Comparison of ENCODE assay signal across 9 mouse cellular contexts in the genomic region with DNA sequence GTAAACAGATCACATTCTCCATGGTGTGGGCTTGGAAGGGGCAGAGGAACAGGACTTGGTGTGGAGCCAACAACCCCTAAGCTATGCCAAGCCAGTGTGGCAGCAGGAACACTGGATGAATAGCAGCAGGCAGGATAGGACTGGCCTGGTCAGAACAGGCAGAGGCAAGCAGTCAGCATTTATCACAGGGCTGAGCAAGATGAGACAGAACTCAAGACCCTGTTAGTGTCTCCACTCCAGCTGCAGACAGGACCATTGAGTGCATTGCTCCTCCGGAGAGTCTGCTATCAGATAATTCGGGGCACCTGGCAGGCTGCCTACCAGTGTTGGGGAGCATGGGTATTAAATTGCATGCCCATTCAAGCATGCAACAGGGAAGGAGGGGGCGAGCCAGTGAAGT. TPM values are rescaled to one million over a fixed set of nuclear protein-coding genes. Genes with fewer than 3 reads are reported as not detected.
DNase-seq lines count a peak whose midpoint lies in the region; ATAC-seq and TF ChIP-seq lines count a peak whose summit lies in the region.
"Had no signal": no experiment of that assay in that cellular context is flagged by ENCODE, and none has a peak within 500 bp of the region (broad histone marks: within the 10 kb centered on the region; RNA-seq: fewer than 3 reads in every experiment).

No protein-coding gene starts in this region.

- no peak overlapping the region for H3K27ac ChIP-seq in forebrain, embryonic 14.5 days (ENCODE audit: low read depth, low read length)
- H3K27ac ChIP-seq in forebrain, embryonic 10.5 days, result no peak overlapping the region
- no peak overlapping the region for H3K27ac ChIP-seq in lung, postnatal 0 days (ENCODE audit: low read length)

- H3K9me3 ChIP-seq in forebrain, embryonic 14.5 days (replicated peaks; ENCODE audit: control insufficient read depth, low read length), result no peaks in the 10 kb centered on the region
- peaks cover 16% of the 10 kb centered on the region; the same call in 1 of the 2 replicates for H3K9me3 ChIP-seq in forebrain, embryonic 10.5 days
- H3K9me3 ChIP-seq in lung, postnatal 0 days (ENCODE audit: low read length), result no peaks in the 10 kb centered on the region

- H3K4me2 ChIP-seq in forebrain, embryonic 14.5 days (ENCODE audit: low read length), result no peak overlapping the region
- no peak overlapping the region for H3K4me2 ChIP-seq in lung, postnatal 0 days (replicated peaks; ENCODE audit: low read depth, low read length)

- peak; percentile 36 for DNase-seq in forebrain, embryonic 14.5 days (ENCODE audit: low spot score)
- no peak for DNase-seq in forebrain, embryonic 10.5 days (ENCODE audit: extremely low spot score, low spot score)
- DNase-seq in lung, postnatal 0 days (ENCODE audit: low spot score), result no peak
- DNase-seq in lung, postnatal 14 days, result no peak
- DNase-seq in kidney, adult 11 months, result peak; percentile 27
- peak; percentile 17 for DNase-seq in skeletal muscle tissue, adult 2 months (ENCODE audit: low read depth, low spot score)
- DNase-seq in spleen, postnatal 10 days (ENCODE audit: low spot score in 2 of 2), result no peak
- no peak for DNase-seq in adrenal gland, postnatal 14 days
- DNase-seq: adrenal gland, adult 2 months had no signal

- H3K27me3 ChIP-seq in forebrain, embryonic 14.5 days (replicated peaks; ENCODE audit: control insufficient read depth, insufficient read depth, low read length), result no peaks in the 10 kb centered on the region
- H3K27me3 ChIP-seq in forebrain, embryonic 10.5 days (ENCODE audit: poor library complexity, severe bottlenecking), result no peaks in the 10 kb centered on the region
- H3K27me3 ChIP-seq in lung, postnatal 0 days (replicated peaks; ENCODE audit: insufficient read depth, low read length), result no peaks in the 10 kb centered on the region

- H3K36me3 ChIP-seq in forebrain, embryonic 14.5 days (ENCODE audit: control insufficient read depth, insufficient read depth, low read length), result no peaks in the 10 kb centered on the region
- no peaks in the 10 kb centered on the region for H3K36me3 ChIP-seq in forebrain, embryonic 10.5 days (replicated peaks)
- no peaks in the 10 kb centered on the region for H3K36me3 ChIP-seq in lung, postnatal 0 days (ENCODE audit: insufficient read depth, low read length)

- no peak overlapping the region for H3K4me3 ChIP-seq in forebrain, embryonic 14.5 days (ENCODE audit: low read depth, low read length)
- H3K4me3 ChIP-seq in forebrain, embryonic 10.5 days, result no peak overlapping the region
- no peak overlapping the region for H3K4me3 ChIP-seq in lung, postnatal 0 days (ENCODE audit: low read depth, low read length)

- ATAC-seq in forebrain, embryonic 14.5 days, result peak; percentile 66; the same call in 1 of the 2 replicates
- 0 out of 2 replicates have a peak, but pooled peaks have one; percentile 38 for ATAC-seq in lung, postnatal 0 days

- TF ChIP-seq CTCF in lung, postnatal 0 days (IDR thresholded peaks at IDR 0.05), result no peak

- no peak overlapping the region for H3K9ac ChIP-seq in forebrain, embryonic 14.5 days (ENCODE audit: low read length)
- H3K9ac ChIP-seq in lung, postnatal 0 days (replicated peaks; ENCODE audit: low read depth), result no peak overlapping the region

- no peak for TF ChIP-seq EP300 in lung, postnatal 0 days (IDR thresholded peaks at IDR 0.05)

- WGBS in forebrain, embryonic 14.5 days, result 73% methylated on average over 3 of the region's 3 CpGs
- WGBS in forebrain, embryonic 10.5 days, result 85% methylated on average over 3 of the region's 3 CpGs
- 46% methylated on average over 3 of the region's 3 CpGs for WGBS in lung, postnatal 0 days

- no peaks in the 10 kb centered on the region for H3K4me1 ChIP-seq in forebrain, embryonic 14.5 days (ENCODE audit: control insufficient read depth, insufficient read depth, low read length)
- no peaks in the 10 kb centered on the region for H3K4me1 ChIP-seq in forebrain, embryonic 10.5 days
- no peaks in the 10 kb centered on the region for H3K4me1 ChIP-seq in lung, postnatal 0 days (ENCODE audit: insufficient read depth, low read depth, low read length)

RNA-seq across cellular contexts. Expression of a gene that starts 34.6 kb away (rescaled TPM):
- polyA plus RNA-seq in forebrain, embryonic 14.5 days (2014; fragmentation: Nextera tagmentation; extraction: Ambion mirVana), result 27.3 and 34.8 TPM in 2 replicates
- polyA plus RNA-seq in forebrain, embryonic 10.5 days (2016; fragmentation: Nextera tagmentation; extraction: Ambion mirVana), result 29.7 and 31.3 TPM in 2 replicates
- 14.5 and 18.8 TPM in 2 replicates for polyA plus RNA-seq in lung, postnatal 0 days (2015; fragmentation: Nextera tagmentation; extraction: Ambion mirVana)
- total RNA-seq in adrenal gland, postnatal 14 days (2021), result 26.0 and 37.0 TPM in 2 replicates

Comparison
In these comparisons a context has a peak if more than half of its experiments do, and no peak if none do; other contexts are left out.
1. DNase-seq: peak in forebrain, embryonic 14.5 days (single experiment), kidney, adult 11 months (single experiment) and skeletal muscle tissue, adult 2 months (single experiment); none in forebrain, embryonic 10.5 days (single experiment), lung, postnatal 0 days (single experiment), lung, postnatal 14 days (single experiment), spleen, postnatal 10 days (0 of 2) and adrenal gland, postnatal 14 days (single experiment).